Mouse (Mus musculus): Measurements from ENCODE around the gene Ttc30b.
"Not testable (repeated sequence)": the region's sequence is repeated elsewhere in the genome, so short reads cannot be mapped to it uniquely, and the experiment has no call there.

DNA sequence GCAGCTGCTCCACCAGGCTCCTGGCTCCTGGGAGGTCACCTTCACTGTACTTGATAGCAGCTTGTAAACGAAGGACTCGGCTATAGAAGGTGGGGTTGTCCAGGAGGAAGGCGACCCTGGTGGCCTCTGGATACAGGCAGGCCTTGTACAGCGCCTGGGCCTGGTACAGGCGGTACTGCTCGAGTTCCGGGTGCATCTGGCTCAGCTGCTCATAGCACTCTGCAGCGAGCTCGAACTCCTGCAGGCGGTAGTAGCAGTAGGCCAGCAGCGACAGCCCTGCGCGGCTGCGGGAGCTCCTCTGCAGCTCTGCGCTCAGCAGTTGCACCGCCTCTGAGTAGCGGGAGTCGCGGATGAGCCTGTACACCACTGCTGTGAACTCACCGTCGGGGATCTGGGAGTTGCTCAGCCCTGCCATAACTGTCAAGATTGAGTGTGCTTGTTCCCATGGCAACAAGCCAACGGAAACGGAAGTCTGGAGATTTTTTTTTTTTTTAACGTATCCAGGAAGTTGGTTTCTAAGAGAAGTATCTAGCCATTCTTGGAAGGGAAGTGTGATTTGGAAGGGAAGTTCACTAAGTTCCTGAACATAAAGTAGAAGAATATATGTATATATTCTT is 39.5 kb upstream of the Ttc30b start, which contains the start of gene Ttc30a2:
- TF ChIP-seq CTCF (IDR thresholded peaks at IDR 0.05; ENCODE audit: borderline replicate concordance, control insufficient read depth, extremely low read depth, insufficient read depth, low read length, poor library complexity); POLR2A (IDR thresholded peaks at IDR 0.05; ENCODE audit: control insufficient read depth, extremely low read depth, insufficient read depth, low read length, poor library complexity): not testable (repeated sequence)
